Mouse (Mus musculus): ENCODE data around the gene Cdh13.

The Cdh13 gene

DNA sequence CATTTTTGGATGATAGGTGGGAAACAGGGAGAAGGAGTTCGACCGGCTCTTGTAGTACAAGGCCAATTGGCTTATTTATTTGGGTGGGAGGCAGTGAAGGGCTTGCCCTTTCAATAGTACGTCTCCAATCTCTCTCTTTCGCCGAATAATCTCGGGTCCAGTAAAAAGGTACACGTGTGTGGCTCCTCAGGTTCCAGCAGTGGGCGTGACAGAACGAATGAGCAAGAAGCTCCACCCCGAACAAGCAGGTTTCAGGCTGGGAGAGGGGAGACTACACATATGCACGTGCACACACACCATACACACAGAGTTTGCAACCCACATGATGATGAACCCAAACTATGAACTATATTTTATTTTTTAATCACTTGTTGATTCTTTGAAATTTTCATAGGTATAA is 653.9 kb downstream of the Cdh13 start:
- DNase-seq (ENCODE audit: low spot score) = no peak

- no peak for DNase-seq (ENCODE audit: low spot score)
These were observed 654.5 kb downstream of the Cdh13 start for GRCm38 (mm10) chr8:118938025-118938424.

- DNase-seq (ENCODE audit: low spot score) = no peak
These were observed 668.5 kb downstream of the Cdh13 start for GRCm38 (mm10) chr8:118951766-118952741.

- no peak for DNase-seq (ENCODE audit: low spot score)
These were observed 672.6 kb downstream of the Cdh13 start for GRCm38 (mm10) chr8:118956109-118956508.

- DNase-seq (ENCODE audit: low spot score) = no peak
These were observed 678.5 kb downstream of the Cdh13 start for GRCm38 (mm10) chr8:118961877-118962545.

- DNase-seq (ENCODE audit: low spot score) = no peak
These were observed 681.7 kb downstream of the Cdh13 start for GRCm38 (mm10) chr8:118965101-118965840.

- DNase-seq (ENCODE audit: low spot score) = no peak
These were observed 685.4 kb downstream of the Cdh13 start for GRCm38 (mm10) chr8:118968896-118969295.

GRCm38 (mm10) chr8:118979800-118980199 is 696.3 kb downstream of the Cdh13 start:
- no peak for DNase-seq (ENCODE audit: low spot score)

- no peak for DNase-seq (ENCODE audit: low spot score)
These were observed 700.2 kb downstream of the Cdh13 start for GRCm38 (mm10) chr8:118983724-118984123.

DNA sequence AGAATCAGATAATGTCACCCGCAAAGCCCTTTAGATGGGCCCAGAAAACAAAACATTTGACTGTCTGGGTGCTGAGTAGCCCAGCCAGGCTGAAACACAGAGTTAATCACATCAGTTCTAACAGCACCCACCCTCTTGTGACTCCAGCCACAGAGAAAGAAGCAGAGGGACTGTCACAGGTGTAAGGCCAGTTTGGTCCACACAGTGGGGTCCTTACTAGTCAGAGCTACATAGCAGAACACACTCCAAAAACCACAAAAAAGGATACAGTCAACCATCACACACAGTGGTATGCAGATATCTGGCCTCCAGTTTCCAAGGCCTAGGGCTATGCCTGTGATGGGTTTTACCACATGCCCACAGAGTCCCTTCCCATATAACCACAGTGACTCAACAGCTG is 703.3 kb downstream of the Cdh13 start:
- DNase-seq (ENCODE audit: low spot score) = no peak

- DNase-seq (ENCODE audit: low spot score) = no peak
These were observed 712.2 kb downstream of the Cdh13 start for GRCm38 (mm10) chr8:118995641-118996188.

- DNase-seq (ENCODE audit: low spot score) = no peak
These were observed 717.1 kb downstream of the Cdh13 start for GRCm38 (mm10) chr8:119000595-119000994.

DNA sequence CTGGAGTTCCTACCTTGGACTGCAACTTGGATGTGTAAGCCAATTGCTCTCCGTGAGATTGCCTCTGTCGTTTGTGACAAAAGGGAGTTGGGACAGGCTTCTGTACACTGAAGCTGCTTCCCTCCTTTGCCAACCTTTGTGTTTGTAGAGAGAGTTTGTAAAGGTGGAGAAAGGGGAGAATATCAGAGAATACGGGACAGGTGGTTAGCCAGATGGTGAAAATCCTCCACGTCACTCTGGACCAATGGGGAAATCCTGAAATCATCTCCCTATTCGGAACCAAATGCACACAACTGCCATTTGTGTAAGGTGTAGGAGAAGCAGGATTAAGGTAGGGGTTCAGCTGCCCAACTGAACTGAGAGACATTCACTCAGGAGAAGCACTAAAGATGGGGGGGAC is 721.3 kb downstream of the Cdh13 start:
- DNase-seq (ENCODE audit: low spot score) = no peak

DNA sequence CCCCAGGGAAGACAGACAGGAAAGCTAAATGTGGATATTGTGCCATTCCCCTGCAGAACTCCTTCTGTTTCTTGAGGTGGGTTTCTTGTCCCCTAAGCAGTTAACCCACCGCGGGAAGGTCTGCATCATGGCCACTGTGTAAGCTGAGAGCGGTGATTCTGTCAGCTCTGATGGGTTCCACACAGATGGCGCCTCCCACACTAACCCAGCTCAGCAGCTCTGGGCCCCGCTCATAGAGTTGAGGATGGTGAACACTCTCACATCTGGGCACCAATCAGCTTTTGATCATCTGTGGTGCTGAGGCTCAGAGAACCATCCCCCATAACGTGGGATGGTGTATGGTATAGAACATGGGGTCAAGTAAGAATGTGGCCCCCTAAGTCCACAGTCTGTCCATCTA is 735.1 kb downstream of the Cdh13 start:
- no peak for DNase-seq (ENCODE audit: low spot score)

DNA sequence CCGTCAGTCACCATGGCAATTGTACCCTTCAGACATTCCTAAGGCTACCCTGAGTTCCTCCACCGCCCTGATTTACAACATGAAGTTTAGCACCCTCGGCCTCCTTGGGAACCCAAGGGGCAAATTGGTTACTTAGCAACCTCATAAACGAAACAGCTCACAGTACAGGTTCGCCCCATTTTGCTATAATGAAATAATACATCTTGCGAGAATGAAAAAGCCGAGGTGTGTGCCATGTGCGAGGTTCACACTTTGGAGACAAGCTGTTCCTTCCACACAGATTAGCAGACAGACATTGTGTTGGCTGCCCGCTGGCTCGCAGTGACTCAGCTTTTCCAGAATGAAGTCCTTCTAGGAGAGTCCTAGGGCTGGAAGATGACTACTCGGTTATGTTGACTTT is 737.2 kb downstream of the Cdh13 start:
- DNase-seq (ENCODE audit: low spot score) = no peak

DNA sequence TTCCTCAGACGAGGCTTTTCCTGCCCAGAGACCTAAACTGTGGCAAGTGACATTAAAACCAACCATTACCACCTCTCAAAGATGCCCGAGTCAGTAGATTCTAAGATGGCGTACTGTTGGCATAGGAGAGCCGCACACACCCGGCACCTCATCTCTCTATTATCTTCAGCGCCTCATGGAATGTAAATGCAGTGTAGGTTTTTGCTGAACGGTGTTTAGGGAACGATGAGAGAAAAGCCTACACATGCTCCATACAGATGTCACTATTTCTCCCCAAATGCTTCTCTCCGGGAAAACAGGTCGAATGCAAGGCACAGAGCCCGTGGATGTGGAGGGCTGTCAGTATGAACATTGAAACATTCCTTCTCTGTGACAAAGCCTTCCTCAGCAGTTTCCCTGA is 737.9 kb downstream of the Cdh13 start:
- no peak for DNase-seq (ENCODE audit: low spot score)

DNA sequence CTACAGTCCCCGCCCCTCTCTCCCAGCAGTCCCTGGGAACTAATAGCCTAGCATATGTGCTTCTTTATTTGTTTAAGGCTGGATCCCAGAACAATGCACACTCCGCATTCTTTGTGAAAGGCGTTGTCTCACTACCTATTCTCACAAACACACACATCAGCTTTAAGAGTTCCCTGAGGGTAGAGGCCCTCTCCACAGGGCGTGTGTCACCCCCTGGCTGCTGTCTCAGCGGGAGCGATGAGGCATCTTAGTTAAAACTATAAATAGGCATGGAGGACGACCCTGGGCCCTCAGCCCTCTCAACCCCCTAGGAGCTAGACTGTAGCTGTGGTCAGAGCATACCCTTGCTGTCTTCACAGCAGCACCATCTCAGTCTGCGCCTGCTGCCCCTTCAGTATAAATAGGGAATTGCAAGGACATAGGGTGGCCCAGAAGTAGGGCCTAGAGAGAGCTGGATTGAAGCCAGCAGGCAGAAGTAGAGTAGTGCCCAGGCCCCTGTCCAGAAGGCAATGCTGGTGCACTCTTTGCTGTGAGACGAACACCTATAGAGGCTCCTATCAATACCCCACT is 738.9 kb downstream of the Cdh13 start:
- DNase-seq (ENCODE audit: low spot score) = no peak

GRCm38 (mm10) chr8:119033398-119033797 is 749.9 kb downstream of the Cdh13 start:
- DNase-seq (ENCODE audit: low spot score) = no peak

DNA sequence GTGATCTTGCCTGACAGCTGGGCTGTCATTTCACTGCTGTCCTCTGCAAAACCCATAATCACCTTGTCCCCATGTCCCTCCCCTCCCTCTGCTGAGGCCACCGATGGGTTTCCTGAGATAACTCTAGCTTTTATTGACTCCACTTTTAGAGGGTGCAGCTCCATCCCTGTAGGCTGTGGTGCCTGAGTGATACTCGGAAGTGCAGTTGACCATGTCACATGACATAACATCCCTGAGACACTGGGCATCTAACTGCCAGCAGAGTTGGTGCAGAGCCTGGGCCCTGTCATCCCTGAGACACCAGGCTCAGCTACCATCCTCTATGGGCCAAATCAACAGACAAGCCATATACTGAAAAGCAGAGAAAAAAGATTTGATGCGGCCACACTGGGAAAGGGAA is 750.5 kb downstream of the Cdh13 start:
- DNase-seq (ENCODE audit: low spot score) = no peak

GRCm38 (mm10) chr8:119035126-119035525 is 751.6 kb downstream of the Cdh13 start:
- no peak for DNase-seq (ENCODE audit: low spot score)

DNA sequence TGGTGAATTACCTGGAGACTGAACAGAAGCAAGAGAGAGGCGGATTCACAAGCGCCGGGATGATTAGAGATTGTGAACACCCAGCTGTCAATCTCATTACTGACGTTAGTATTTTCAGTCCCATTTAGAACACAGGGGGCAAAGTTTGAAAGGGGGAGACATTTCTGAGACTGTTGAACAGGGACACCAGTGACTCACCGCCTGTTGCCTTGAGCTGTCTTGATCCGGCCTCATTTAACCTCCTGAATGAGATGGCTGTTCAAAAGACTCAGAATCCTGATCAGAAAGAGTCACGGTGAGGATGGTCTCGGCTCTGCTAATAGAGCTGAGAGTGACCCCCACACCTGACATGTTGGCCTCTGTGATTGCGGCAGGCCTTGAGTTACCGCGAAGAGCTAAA is 754.0 kb downstream of the Cdh13 start:
- DNase-seq (ENCODE audit: low spot score) = no peak

- no peak for DNase-seq (ENCODE audit: low spot score)
These were observed 755.8 kb downstream of the Cdh13 start for GRCm38 (mm10) chr8:119039358-119039757.

Measured in ovary, adult 18-20 months (tissue).